Mouse (Mus musculus) heart, postnatal 0 days (tissue): ENCODE data around the gene Xrcc5.

ENCODE experiments used
- CTCF ChIP-seq: IDR thresholded peaks from 2 replicates; pipeline ENCODE4 v1.5.1; 2016; ENCODE audit warnings: antibody characterized with exemption, control low read depth, low read depth
- EP300 ChIP-seq: IDR thresholded peaks from 2 replicates; pipeline ENCODE4 v1.6.1; 2016; ENCODE audit warnings: antibody characterized with exemption, low read depth

GRCm38 (mm10) chr1:72284539-72284938, 22.7 kb upstream of the Xrcc5 start:
- TF ChIP-seq CTCF (no peak), EP300 (no peak)
